Mouse (Mus musculus) monocyte, adult 2 months (primary cell): ENCODE results near the gene Slc35b2.

Experiments used
- DNase-seq, 2 experiments: peaks; one replicate each; pipeline ENCODE4 v3.0.0; 2022; ENCODE audit warnings: low spot score in 2 of 2, low read depth in 1 of 2

Gene Slc35b2

GRCm38 (mm10) chr17:45545278-45545961 lies 18.3 kb upstream of the Slc35b2 start:
- no peak for DNase-seq

GRCm38 (mm10) chr17:45546941-45547340 lies 16.7 kb upstream of the Slc35b2 start:
- no peak for DNase-seq

GRCm38 (mm10) chr17:45547461-45548190 lies 16.0 kb upstream of the Slc35b2 start:
- DNase-seq = no peak

GRCm38 (mm10) chr17:45548541-45549512 lies 14.8 kb upstream of the Slc35b2 start:
- no peak for DNase-seq

- no peak for DNase-seq
Measured at GRCm38 (mm10) chr17:45549617-45550181, 14.0 kb upstream of the Slc35b2 start, which contains the start of gene Tmem151b. Tmem151b (minus strand) TSS chr17:45549677.

GRCm38 (mm10) chr17:45550253-45550652 lies 13.4 kb upstream of the Slc35b2 start:
- no peak for DNase-seq

- DNase-seq = no peak
Measured at GRCm38 (mm10) chr17:45551249-45551796, 12.4 kb upstream of the Slc35b2 start.

GRCm38 (mm10) chr17:45551816-45552451 lies 11.7 kb upstream of the Slc35b2 start:
- peak in 1 of 2 experiments; percentile 56 for DNase-seq

GRCm38 (mm10) chr17:45553065-45553464 lies 10.6 kb upstream of the Slc35b2 start:
- DNase-seq = no peak

GRCm38 (mm10) chr17:45554420-45554819 lies 9.3 kb upstream of the Slc35b2 start:
- DNase-seq = peak in 1 of 2 experiments; percentile 15

GRCm38 (mm10) chr17:45555452-45556106 lies 8.1 kb upstream of the Slc35b2 start, which contains the start of gene Nfkbie:
Nfkbie (plus strand) TSS chr17:45555703.
- DNase-seq = peak; percentile 93 to 99

GRCm38 (mm10) chr17:45556107-45556489 lies 7.6 kb upstream of the Slc35b2 start:
- peak in 1 of 2 experiments; percentile 16 for DNase-seq

- DNase-seq = peak in 1 of 2 experiments; percentile 55
Measured at GRCm38 (mm10) chr17:45556514-45557245, 7.0 kb upstream of the Slc35b2 start.

- peak in 1 of 2 experiments; percentile 49 for DNase-seq
Measured at GRCm38 (mm10) chr17:45557246-45557824, 6.3 kb upstream of the Slc35b2 start.

GRCm38 (mm10) chr17:45557998-45558862 lies 5.4 kb upstream of the Slc35b2 start:
- peak in 1 of 2 experiments; percentile 40 for DNase-seq

GRCm38 (mm10) chr17:45559732-45560525 lies 3.7 kb upstream of the Slc35b2 start:
- no peak for DNase-seq

- DNase-seq = peak in 1 of 2 experiments; percentile 25
Measured at GRCm38 (mm10) chr17:45563216-45563615, 458 bp upstream of the Slc35b2 start.
